Mouse (Mus musculus) ES-E14 (cell line): ENCODE results near the gene Fnbp1. TPM values are rescaled to one million over a fixed set of nuclear protein-coding genes. Genes with fewer than 3 reads are reported as not detected.

Experiments
- DNase-seq: peaks from one replicate; pipeline ENCODE4 v3.0.0-alpha.2; 2013; ENCODE audit warnings: low read depth, low spot score
- H3K27ac ChIP-seq: 2 replicates; pipeline ENCODE4 v1.5.1; 2012; ENCODE audit warnings: low read depth, mild to moderate bottlenecking, low read length, moderate library complexity, mixed read lengths; ENCODE audit not compliant: poor library complexity, insufficient read depth, severe bottlenecking
- H3K36me3 ChIP-seq: 2 replicates; pipeline ENCODE4 v1.6.1; 2012; ENCODE audit warnings: mild to moderate bottlenecking, low read length, moderate library complexity, mixed read lengths; ENCODE audit not compliant: control insufficient read depth, poor library complexity, insufficient read depth, severe bottlenecking
- H3K4me1 ChIP-seq, 2 experiments: fragments of 150-350 bp in 1 of 2; sonication (generic) in 1 of 2; 2 replicates each; pipeline ENCODE4 v1.6.1; 2012; ENCODE audit warnings: low read length in 2 of 2, mild to moderate bottlenecking in 1 of 2, mixed read lengths in 1 of 2; ENCODE audit not compliant: control insufficient read depth in 2 of 2, insufficient read depth in 2 of 2, poor library complexity in 1 of 2
- H3K4me3 ChIP-seq, 2 experiments: fragments of 150-350 bp in 1 of 2; sonication (generic) in 1 of 2; 2 replicates each; pipeline ENCODE4 v1.5.1; 2012; ENCODE audit warnings: low read length in 2 of 2, low read depth in 1 of 2, mild to moderate bottlenecking in 1 of 2, mixed read lengths in 1 of 2; ENCODE audit not compliant: insufficient read depth in 1 of 2, poor library complexity in 1 of 2, severe bottlenecking in 1 of 2
- H3K9ac ChIP-seq: 2 replicates; pipeline ENCODE4 v1.6.1; 2012; ENCODE audit warnings: low read depth, mild to moderate bottlenecking, low read length, mixed read lengths; ENCODE audit not compliant: poor library complexity, insufficient read depth, severe bottlenecking
- H3K9me3 ChIP-seq: fragments of 150-350 bp; sonication (generic); 2 replicates; pipeline ENCODE4 v1.6.1; 2012; ENCODE audit warnings: low read depth, mild to moderate bottlenecking, low read length; ENCODE audit not compliant: control insufficient read depth, insufficient read depth
- CHD2 ChIP-seq: IDR thresholded peaks from 2 replicates; pipeline ENCODE4 v1.6.1; 2014; ENCODE audit warnings: mild to moderate bottlenecking, low read depth, low read length, inconsistent platforms
- HCFC1 ChIP-seq: IDR thresholded peaks from 2 replicates; pipeline ENCODE4 v1.6.1; 2012; ENCODE audit warnings: low read length, inconsistent platforms, borderline replicate concordance; ENCODE audit not compliant: insufficient read depth
- MAFK ChIP-seq: IDR thresholded peaks from 2 replicates; pipeline ENCODE4 v1.6.1; 2014; ENCODE audit warnings: mild to moderate bottlenecking, low read depth, low read length, inconsistent platforms; ENCODE audit not compliant: insufficient read depth
- ZC3H11A ChIP-seq: IDR thresholded peaks from 2 replicates; pipeline ENCODE4 v1.6.1; 2012; ENCODE audit warnings: low read depth, mild to moderate bottlenecking, inconsistent platforms, low read length, borderline replicate concordance
- ZNF384 ChIP-seq: IDR thresholded peaks from 2 replicates; pipeline ENCODE4 v1.6.1; 2012; ENCODE audit warnings: low read depth, low read length, inconsistent platforms
- in situ Hi-C, 2 experiments: fragments of 600-800 bp; cut with MboI; formaldehyde crosslinking; loops; one replicate each; pipeline ENCODE4 v1.15.1; 2025; ENCODE audit warnings: low sequenced_read_pairs in 2 of 2, inconsistent platforms in 1 of 2; ENCODE audit not compliant: unreplicated experiment in 2 of 2
- total RNA-seq: library from RNA; depleted of rRNA; stranded (reverse); fragments of 300-350 nt; gene quantifications from 2 replicates; pipeline ENCODE4 v1.2.3, GENCODE M21; 2012

The Fnbp1 gene
- total RNA-seq, 1 experiment, result 16.5 TPM

GRCm38 (mm10) chr2:31160147-31160920, 18.5 kb upstream of the Fnbp1 start:
- Histone ChIP-seq H3K9ac (no peak overlapping the region; the same call in 1 of the 2 replicates), H3K4me1 (peaks cover 19 to 24% of the 10 kb centered on the region in 2 experiments), H3K9me3 (no peaks in the 10 kb centered on the region), H3K36me3 (peaks cover 2% of the 10 kb centered on the region; the same call in 1 of the 2 replicates), H3K4me3 (no peak overlapping the region), H3K27ac (peak overlapping the region; percentile 17; the same call in 1 of the 2 replicates)
- no peak for DNase-seq
- in situ Hi-C loops, result no loop called here
- TF ChIP-seq HCFC1 (no peak), MAFK (no peak), ZC3H11A (no peak), CHD2 (no peak), ZNF384 (no peak)

- Histone ChIP-seq H3K9ac (no peak overlapping the region), H3K27ac (no peak overlapping the region), H3K9me3 (no peaks in the 10 kb centered on the region), H3K4me1 (peaks cover 6 to 7% of the 10 kb centered on the region in 2 experiments; a peak in 3 of 4 replicates), H3K4me3 (no peak overlapping the region), H3K36me3 (peaks cover 2% of the 10 kb centered on the region; the same call in 1 of the 2 replicates)
- in situ Hi-C loops, result no loop called here
- no peak for TF ChIP-seq HCFC1
- TF ChIP-seq ZNF384, result no peak
- TF ChIP-seq CHD2, result no peak
- TF ChIP-seq ZC3H11A, result no peak
- no peak for DNase-seq
Observed at GRCm38 (mm10) chr2:31156846-31157245, 15.0 kb upstream of the Fnbp1 start.

- Histone ChIP-seq H3K27ac (peak within 1 kb of the TSS; percentile 77), H3K4me1 (0 out of 4 replicates have a peak, but pooled peaks cover 0 to under 1% of the 10 kb centered on the region in 2 experiments), H3K4me3 (peak within 1 kb of the TSS; percentile 97 to 99), H3K9me3 (no peaks in the 10 kb centered on the region), H3K36me3 (no peaks in the 10 kb centered on the region), H3K9ac (peak within 1 kb of the TSS; percentile 93)
- TF ChIP-seq CHD2 (no peak), HCFC1 (peak; percentile 62), ZC3H11A (no peak), ZNF384 (no peak)
- peak; percentile 64 for DNase-seq
- in situ Hi-C loops, result no loop called here
Observed at GRCm38 (mm10) chr2:31151892-31152812, 10.3 kb upstream of the Fnbp1 start, which contains the start of gene Gpr107. Gene Gpr107, plus strand, starts transcription at chr2:31152316.

- H3K9ac ChIP-seq, result no peak overlapping the region
- TF ChIP-seq ZC3H11A (peak; percentile 44), MAFK (no peak)
- no peaks in the 10 kb centered on the region for H3K36me3 ChIP-seq
- peak; percentile 63 for DNase-seq
- no peak overlapping the region for H3K4me3 ChIP-seq
- 0 out of 4 replicates have a peak, but pooled peaks cover 0 to 2% of the 10 kb centered on the region in 2 experiments for H3K4me1 ChIP-seq
- no peaks in the 10 kb centered on the region for H3K9me3 ChIP-seq
- in situ Hi-C loops, result no loop called here
- no peak overlapping the region for H3K27ac ChIP-seq
Observed at GRCm38 (mm10) chr2:31150762-31151161, 9.0 kb upstream of the Fnbp1 start.
